Mouse (Mus musculus): ENCODE data around the gene Macrod1.

Macrod1 gene

DNA sequence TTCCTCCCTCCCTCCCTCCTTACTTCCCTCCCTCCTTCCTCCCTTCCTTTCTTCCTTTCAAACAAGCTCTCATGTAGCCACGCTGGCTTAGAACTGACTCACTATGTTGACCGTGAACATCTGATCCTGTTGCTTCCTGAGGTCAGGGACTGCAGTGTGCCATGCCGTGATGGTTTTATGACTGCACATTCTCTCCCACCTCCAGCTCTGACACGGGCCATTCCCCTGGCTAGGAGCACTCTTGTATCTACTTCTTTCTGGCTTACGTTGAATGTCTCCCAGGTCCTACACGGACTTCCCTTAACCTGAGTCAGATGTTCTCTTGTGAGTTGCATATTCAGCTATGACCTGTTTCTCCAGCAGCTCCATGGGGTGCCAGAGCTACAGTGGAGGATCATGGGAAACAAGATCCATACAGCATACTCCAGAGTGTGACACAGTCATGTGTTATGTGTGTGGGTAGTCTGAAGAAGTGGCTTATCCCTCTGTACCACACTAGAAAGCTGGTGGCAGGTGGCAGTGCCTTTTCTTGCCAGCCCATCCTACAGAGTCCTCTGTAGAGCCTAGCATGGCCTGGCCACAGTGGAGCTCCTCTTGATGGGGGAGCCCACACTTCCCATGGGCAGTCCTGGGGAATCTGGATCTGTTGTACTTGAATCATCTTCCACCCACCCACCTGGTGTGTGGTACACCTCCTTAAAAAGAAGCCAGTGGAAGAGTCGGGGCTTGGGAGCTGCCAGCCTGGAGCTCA, 25.1 kb downstream of the Macrod1 start:
- DNase-seq (ENCODE audit: low read depth, low spot score) = peak; percentile 75

DNA sequence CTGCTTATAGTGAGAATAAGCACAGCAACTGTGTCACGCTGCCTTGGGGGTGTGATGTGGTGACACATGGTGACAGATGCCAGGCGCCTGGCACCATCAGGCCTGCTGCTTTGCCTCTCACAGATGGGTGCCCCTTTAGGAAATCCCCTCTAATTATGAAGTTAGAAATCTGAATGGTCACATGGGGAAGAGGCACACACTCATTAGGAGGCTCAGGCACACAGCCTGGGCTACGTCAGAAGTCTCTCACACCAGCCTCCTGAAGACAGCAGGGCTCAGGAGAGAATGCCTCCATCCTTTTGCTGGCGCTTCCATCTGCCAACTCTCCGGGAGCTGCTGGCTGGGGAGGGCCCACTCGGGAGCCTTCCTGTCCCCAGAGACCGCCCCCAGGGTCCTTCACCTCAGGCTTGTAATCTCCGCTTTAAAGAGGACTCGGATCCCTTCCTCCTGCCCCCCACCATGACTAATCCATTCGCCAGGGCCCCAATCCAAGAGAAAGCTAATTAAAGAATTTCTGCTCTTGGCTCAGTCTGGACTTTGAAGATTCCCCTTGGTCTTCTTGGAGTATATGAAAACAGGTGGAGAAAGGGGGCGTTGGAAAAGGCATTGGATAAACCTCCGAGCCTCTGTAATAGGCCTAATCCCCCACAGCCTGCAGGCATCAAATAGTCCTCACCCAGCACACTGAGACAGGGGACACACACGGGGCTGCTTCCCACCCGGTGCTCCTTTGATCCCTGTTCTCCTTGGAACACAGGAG, 26.6 kb downstream of the Macrod1 start:
- DNase-seq (ENCODE audit: low read depth, low spot score) = peak; percentile 60

DNA sequence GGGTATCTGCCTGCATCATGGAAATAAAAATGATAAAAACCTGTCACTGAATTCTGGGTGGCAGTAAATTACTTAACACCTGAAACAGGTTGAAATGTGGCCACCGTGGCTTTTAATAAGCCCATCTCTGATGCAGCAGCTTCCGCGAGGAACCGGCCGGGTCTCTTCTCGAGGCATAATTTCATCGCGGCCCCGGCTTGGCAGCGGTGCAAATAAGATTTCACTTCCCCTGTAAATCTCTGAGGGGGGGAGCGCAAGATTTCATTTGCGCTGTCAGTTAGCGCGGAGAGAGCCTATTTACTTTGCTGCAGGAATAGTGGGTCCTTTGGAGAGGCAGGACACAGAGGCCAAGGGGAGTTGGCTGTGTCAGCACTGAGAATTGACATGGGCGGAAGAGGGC, 28.1 kb downstream of the Macrod1 start:
- DNase-seq (ENCODE audit: low read depth, low spot score) = no peak

GRCm38 (mm10) chr19:7088558-7088957, 31.9 kb downstream of the Macrod1 start:
- no peak for DNase-seq (ENCODE audit: low read depth, low spot score)

- DNase-seq (ENCODE audit: low read depth, low spot score) = no peak
Measured at GRCm38 (mm10) chr19:7089050-7089449, 32.4 kb downstream of the Macrod1 start.

GRCm38 (mm10) chr19:7089842-7090251, 33.2 kb downstream of the Macrod1 start:
- DNase-seq (ENCODE audit: low read depth, low spot score) = no peak

DNA sequence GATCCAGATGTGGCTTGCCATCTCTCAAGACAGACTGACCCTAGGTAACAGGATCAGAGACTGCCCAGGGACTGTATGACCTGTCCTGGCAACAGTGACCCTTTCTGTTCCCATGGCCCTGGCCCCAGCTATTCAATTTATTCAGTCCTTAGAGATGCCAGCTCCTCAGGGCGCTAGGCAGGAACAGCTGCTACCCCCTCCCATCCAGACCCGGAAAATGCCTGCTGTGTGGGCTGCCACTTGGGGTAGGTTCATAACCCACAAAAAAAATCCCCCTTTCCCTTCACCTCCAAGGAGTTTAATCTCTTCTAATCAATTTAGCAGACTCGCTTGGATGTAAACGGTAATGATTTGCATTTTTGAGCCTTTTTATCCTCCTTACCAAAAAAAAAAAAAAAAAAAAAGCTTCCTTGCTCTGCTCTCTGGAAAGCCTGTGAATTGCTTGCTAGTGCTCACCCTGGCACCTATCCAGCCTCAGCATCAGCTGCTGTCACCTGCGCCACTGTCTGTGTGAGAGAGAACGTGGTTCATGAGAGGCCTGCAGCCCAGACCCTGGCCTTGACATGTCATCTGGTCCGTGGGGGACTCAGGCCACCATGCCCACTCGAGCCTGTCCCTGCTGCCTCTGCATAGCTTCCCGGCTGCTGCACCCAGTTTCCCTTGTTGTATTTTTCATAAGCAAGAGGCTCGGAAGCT, 33.9 kb downstream of the Macrod1 start:
- DNase-seq (ENCODE audit: low read depth, low spot score) = no peak

- no peak for DNase-seq (ENCODE audit: low read depth, low spot score)
Measured at GRCm38 (mm10) chr19:7091448-7092050, 34.9 kb downstream of the Macrod1 start.

- DNase-seq (ENCODE audit: low read depth, low spot score) = no peak
Measured at GRCm38 (mm10) chr19:7092756-7093155, 36.1 kb downstream of the Macrod1 start.

DNA sequence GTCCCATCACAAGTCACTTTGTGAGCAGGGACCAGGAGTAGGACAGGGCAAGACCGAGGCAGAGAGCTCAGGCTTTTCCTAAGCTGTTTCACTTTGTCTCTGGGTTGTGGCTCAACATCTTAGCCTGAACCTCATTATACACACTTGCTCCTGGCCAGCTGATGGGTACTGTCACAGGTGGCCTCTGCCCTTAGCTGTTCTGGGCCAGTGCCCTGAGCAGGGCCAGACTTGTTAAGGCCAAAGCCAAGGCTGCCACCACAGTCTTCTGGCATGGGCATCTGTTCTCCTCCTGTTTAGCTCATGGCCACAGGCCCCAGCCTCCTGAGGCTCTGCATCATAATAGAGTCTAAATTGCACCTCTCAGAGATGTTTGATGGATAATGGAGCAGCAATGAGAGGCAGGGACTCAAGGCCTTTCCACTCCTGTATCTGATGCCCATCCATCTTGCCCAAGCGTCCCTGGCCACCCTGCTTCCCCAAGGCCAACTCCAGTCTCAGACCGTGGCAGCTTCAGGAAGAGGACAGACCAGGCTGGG, 43.1 kb downstream of the Macrod1 start:
- DNase-seq (ENCODE audit: low read depth, low spot score) = no peak

DNA sequence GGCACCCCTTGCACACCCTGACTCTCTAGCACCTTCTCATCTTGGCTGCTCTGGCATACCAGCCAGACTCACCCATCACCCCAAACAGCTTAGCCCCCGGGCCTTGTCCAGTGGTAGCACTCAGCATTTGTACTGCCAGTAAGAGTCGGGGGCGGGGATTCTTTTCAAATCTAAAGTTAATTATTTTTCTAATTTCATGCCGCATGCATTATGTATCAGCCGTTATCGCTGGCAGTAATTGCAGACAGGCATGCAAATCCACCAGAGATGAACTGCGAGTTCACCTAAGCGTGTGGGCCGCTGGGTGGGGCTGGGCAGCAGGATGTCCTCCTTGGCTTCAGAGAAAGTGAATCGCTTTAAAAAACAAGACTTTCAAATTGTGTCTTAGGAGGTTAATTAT, 45.4 kb downstream of the Macrod1 start:
- DNase-seq (ENCODE audit: low read depth, low spot score) = no peak

DNA sequence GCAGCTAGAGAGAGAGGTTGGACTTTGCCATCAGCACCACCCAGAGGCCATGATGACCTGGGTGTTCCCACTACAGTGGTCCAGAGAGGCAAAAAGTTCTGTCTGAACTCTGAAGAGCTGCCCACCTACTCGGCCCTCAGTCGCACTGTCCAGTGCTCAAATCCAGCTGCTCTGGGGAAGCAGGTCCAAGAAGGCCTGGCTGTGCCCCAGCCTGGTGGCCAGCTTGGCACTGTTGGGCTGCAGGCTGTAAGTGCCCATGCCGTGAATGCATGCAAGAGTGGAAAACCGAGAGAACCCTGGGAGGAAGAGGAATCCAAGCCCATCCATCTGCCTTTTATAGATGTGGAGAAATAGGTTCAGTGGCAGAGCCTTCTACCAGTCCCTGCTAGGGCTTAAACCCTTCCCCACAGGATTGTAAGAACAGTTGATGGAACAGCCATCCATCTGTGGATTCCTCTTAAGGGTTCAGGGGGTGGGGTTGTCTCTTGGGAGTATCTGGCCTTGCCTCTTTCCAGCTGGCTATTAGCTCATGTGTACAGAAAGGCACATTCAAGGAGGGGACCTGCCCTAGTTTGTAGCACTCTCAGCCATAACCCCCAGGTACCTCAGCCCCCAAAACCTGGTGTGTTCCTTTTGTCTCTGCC, 46.9 kb downstream of the Macrod1 start:
- no peak for DNase-seq (ENCODE audit: low read depth, low spot score)

- no peak for DNase-seq (ENCODE audit: low read depth, low spot score)
Measured at GRCm38 (mm10) chr19:7103993-7104401, 47.4 kb downstream of the Macrod1 start.

DNA sequence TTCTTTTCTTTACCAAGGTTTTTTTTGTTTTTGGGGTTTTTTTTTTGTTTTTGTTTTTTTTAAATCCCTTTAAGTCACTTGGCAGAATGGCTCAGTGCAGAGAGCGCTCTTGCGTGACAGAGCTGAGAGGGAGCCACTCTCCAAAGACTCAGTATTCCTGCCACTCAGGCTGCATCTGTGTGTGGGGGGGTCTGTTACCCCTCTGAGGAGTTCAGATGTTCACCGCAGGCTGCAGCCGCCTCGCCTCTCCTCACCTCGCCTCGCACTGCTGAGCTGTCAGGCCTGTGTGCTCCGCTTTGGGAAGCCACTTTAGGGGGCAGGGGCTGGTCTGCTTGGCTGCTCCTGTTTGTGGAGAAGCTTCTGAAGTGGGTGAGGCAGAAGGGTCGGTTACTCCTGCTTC, 48.9 kb downstream of the Macrod1 start, which contains the start of gene Flrt1:
TSS of gene Flrt1 (minus strand) at position 186 of the 400 bp plus-strand sequence.
- no peak for DNase-seq (ENCODE audit: low read depth, low spot score)

- no peak for DNase-seq (ENCODE audit: low read depth, low spot score)
Measured at GRCm38 (mm10) chr19:7106566-7106965, 50.0 kb downstream of the Macrod1 start.

DNA sequence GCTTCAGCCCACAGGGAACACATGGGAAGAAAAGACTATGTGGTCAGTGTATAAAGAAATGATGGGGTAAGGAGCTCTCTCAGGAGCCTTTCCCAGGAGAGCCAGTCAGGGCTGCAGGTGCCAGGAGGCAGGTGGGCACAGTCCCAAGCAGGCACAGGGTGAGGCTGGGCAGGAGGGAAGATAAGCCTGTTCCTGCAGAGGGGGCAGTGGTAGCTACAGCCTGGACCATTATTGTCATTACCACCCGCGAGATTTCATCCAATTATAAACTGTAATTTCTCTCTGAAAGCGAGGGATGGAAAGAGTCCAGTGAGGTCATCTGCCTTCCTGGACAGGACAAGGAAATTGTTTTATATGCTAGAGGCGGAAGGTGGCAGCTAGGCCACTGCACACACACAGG, 50.6 kb downstream of the Macrod1 start:
- DNase-seq (ENCODE audit: low read depth, low spot score) = no peak

DNA sequence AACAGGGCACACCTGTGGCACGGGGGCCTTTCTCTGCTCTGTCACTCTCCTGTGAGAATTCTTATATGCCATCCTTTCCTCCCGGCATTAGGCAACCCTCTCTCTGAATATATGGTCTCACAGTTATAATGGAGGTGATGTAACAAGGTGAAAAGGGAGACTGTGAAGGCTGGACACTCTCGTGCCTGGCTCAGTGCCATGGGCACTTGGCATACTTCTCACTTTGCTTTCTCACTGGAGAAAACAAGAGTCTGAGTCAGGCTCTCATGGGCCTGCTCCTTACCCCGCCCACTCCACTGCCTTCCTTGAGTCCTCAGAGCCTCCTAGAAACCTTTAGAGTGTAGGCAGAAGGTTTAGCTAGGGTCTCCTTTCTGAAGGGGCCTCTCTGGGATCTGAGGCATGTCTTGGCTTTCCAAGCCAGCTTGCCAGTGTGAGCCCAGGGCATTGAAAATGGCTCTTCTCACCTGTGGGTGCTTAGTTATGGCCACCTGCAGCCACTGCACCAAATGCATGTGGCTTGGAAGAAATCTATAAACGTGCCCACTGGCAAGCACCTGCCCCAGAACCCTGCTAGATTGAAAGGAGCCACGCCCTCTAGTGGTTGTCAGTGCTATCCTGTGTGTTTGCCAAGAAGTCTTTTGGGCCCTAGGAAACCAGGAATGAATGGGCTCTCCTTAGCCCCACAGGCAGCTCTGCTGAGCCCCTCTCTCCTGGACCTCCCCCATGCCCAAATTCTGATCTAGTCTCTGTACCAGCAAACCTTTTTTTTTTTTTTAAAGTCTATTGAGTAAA, 51.7 kb downstream of the Macrod1 start:
- no peak for DNase-seq (ENCODE audit: low read depth, low spot score)

- no peak for DNase-seq (ENCODE audit: low read depth, low spot score)
Measured at GRCm38 (mm10) chr19:7110097-7110496, 53.5 kb downstream of the Macrod1 start.

GRCm38 (mm10) chr19:7110875-7111274, 54.3 kb downstream of the Macrod1 start:
- DNase-seq (ENCODE audit: low read depth, low spot score) = no peak

GRCm38 (mm10) chr19:7111309-7111708, 54.7 kb downstream of the Macrod1 start:
- no peak for DNase-seq (ENCODE audit: low read depth, low spot score)
